Mouse (Mus musculus) hindbrain, embryonic 13.5 days (tissue): ENCODE data around the gene Vps37c. TPM values are rescaled to one million over a fixed set of nuclear protein-coding genes. Genes with fewer than 3 reads are reported as not detected.

ENCODE experiments used
- ATAC-seq: fragments of 200-750 bp; cut with Nextera tagmentation; 2 replicates; pipeline ENCODE4 v1.8.0; 2017; ENCODE audit warnings: moderate TSS enrichment; ENCODE audit not compliant: low FRiP score
- H3K27ac ChIP-seq: fragments of 300-500 bp; sonication (generic); 2 replicates; pipeline ENCODE4 v1.5.1; 2015; ENCODE audit warnings: inconsistent platforms, mild to moderate bottlenecking, moderate library complexity
- H3K27me3 ChIP-seq: fragments of 300-500 bp; sonication (generic); 2 replicates; pipeline ENCODE4 v1.6.1; 2015; ENCODE audit warnings: mild to moderate bottlenecking, inconsistent platforms
- H3K36me3 ChIP-seq: fragments of 300-500 bp; sonication (generic); 2 replicates; pipeline ENCODE4 v1.6.1; 2015; ENCODE audit warnings: mild to moderate bottlenecking, inconsistent platforms
- H3K4me1 ChIP-seq: fragments of 300-500 bp; sonication (generic); replicated peaks from 2 replicates; pipeline ENCODE4 v1.6.1; 2015; ENCODE audit warnings: inconsistent platforms
- H3K4me2 ChIP-seq: fragments of 300-500 bp; sonication (generic); 2 replicates; pipeline ENCODE4 v1.6.1; 2015; ENCODE audit warnings: inconsistent platforms, mild to moderate bottlenecking, moderate library complexity
- H3K4me3 ChIP-seq: fragments of 300-500 bp; sonication (generic); 2 replicates; pipeline ENCODE4 v1.5.1; 2015; ENCODE audit warnings: mild to moderate bottlenecking, inconsistent platforms
- H3K9ac ChIP-seq: fragments of 300-500 bp; sonication (generic); 2 replicates; pipeline ENCODE4 v1.6.1; 2015; ENCODE audit warnings: mild to moderate bottlenecking, inconsistent platforms
- H3K9me3 ChIP-seq: fragments of 300-500 bp; sonication (generic); 2 replicates; pipeline ENCODE4 v1.6.1; 2016; ENCODE audit warnings: inconsistent platforms
- WGBS: fragments of 180-500 bp; shearing (Covaris S2); methylation state at CpG from one replicate; pipeline ENCODE4 v1.1.7; 2015; 5-methylcytosine and 5-hydroxymethylcytosine counted together
- polyA plus RNA-seq: library from polyadenylated mRNA; unstranded; fragments of >200 nt; fragmentation: Nextera tagmentation; extraction: Ambion mirVana; gene quantifications from 2 replicates; pipeline ENCODE4 v1.2.1, GENCODE M21; 2015

Vps37c gene
- polyA plus RNA-seq, 1 experiment from 2014 or later, result 33.8 TPM

DNA sequence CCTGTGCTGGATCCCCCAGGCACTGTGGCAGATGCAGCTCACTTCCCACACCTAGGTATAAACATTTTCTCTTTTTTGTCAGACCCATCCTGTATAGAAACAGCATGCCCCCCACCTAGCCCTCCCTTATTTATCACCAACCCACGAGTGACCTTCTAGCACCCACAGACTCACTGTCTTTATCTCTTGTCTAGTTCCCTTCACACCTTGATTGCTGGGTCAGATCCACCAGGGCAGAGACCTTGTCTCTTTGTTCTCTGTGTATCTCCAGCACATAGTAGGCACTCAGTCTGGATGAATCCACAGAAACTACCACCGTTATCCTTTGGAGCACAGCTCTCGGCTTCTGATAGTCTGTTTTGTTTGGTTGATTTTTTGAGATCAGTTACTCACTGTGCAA lies 46.5 kb downstream of the Vps37c start:
- H3K4me2 ChIP-seq, result no peak overlapping the region
- WGBS, result 87% methylated on average over 3 of the region's 3 CpGs
- H3K27me3 ChIP-seq, result no peaks in the 10 kb centered on the region
- no peak overlapping the region for H3K9ac ChIP-seq
- no peaks in the 10 kb centered on the region for H3K36me3 ChIP-seq
- H3K27ac ChIP-seq, result no peak overlapping the region
- ATAC-seq, result no peak
- H3K9me3 ChIP-seq, result no peaks in the 10 kb centered on the region
- 0 out of 2 replicates have a peak, but pooled peaks cover 1% of the 10 kb centered on the region for H3K4me1 ChIP-seq
- no peak overlapping the region for H3K4me3 ChIP-seq

GRCm38 (mm10) chr19:10735861-10736260 lies 47.3 kb downstream of the Vps37c start:
- Histone ChIP-seq H3K36me3 (no peaks in the 10 kb centered on the region), H3K9me3 (no peaks in the 10 kb centered on the region), H3K4me3 (no peak overlapping the region), H3K4me2 (no peak overlapping the region), H3K9ac (no peak overlapping the region; the same call in 1 of the 2 replicates), H3K4me1 (no peaks in the 10 kb centered on the region), H3K27me3 (no peaks in the 10 kb centered on the region), H3K27ac (no peak overlapping the region)
- ATAC-seq, result no peak
- 93% methylated on average over 7 of the region's 7 CpGs for WGBS

- ATAC-seq, result no peak
- WGBS, result 93% methylated on average over 6 of the region's 6 CpGs
Observed at GRCm38 (mm10) chr19:10738038-10738437, 49.5 kb downstream of the Vps37c start.

GRCm38 (mm10) chr19:10738811-10739210 lies 50.3 kb downstream of the Vps37c start, which contains the start of gene Cd5:
TSS of gene Cd5 (minus strand) at chr19:10739002.
- 85% methylated on average over 4 of the region's 4 CpGs for WGBS
- H3K4me3 ChIP-seq, result no peak within 1 kb of the TSS
- H3K9me3 ChIP-seq, result no peaks in the 10 kb centered on the region
- H3K36me3 ChIP-seq, result no peaks in the 10 kb centered on the region
- H3K9ac ChIP-seq, result no peak within 1 kb of the TSS
- no peak within 1 kb of the TSS for H3K4me2 ChIP-seq
- 0 out of 2 replicates have a peak, but pooled peaks cover 10% of the 10 kb centered on the region for H3K27me3 ChIP-seq
- H3K4me1 ChIP-seq, result no peaks in the 10 kb centered on the region
- ATAC-seq, result no peak
- no peak within 1 kb of the TSS for H3K27ac ChIP-seq

More at GRCm38 (mm10) chr19:10738038-10738437, 49.5 kb downstream of the Vps37c start:
- Histone ChIP-seq H3K4me2 (no peak overlapping the region), H3K9me3 (no peaks in the 10 kb centered on the region), H3K27ac (no peak overlapping the region), H3K27me3 (0 out of 2 replicates have a peak, but pooled peaks cover 10% of the 10 kb centered on the region), H3K4me3 (no peak overlapping the region), H3K9ac (no peak overlapping the region), H3K36me3 (no peaks in the 10 kb centered on the region), H3K4me1 (no peaks in the 10 kb centered on the region)

- no peak for ATAC-seq
- Histone ChIP-seq H3K27ac (no peak overlapping the region), H3K36me3 (no peaks in the 10 kb centered on the region), H3K4me2 (no peak overlapping the region), H3K9ac (no peak overlapping the region), H3K9me3 (no peaks in the 10 kb centered on the region), H3K4me3 (no peak overlapping the region), H3K4me1 (no peaks in the 10 kb centered on the region), H3K27me3 (0 out of 2 replicates have a peak, but pooled peaks cover 10% of the 10 kb centered on the region)
- WGBS, result 97% methylated on average over 4 of the region's 4 CpGs
Observed at GRCm38 (mm10) chr19:10739916-10740315, 51.4 kb downstream of the Vps37c start.

GRCm38 (mm10) chr19:10740641-10741440 lies 52.3 kb downstream of the Vps37c start:
- Histone ChIP-seq H3K27me3 (0 out of 2 replicates have a peak, but pooled peaks cover 10% of the 10 kb centered on the region), H3K4me1 (no peaks in the 10 kb centered on the region), H3K36me3 (no peaks in the 10 kb centered on the region), H3K9ac (no peak overlapping the region), H3K9me3 (no peaks in the 10 kb centered on the region), H3K4me2 (no peak overlapping the region), H3K27ac (no peak overlapping the region), H3K4me3 (no peak overlapping the region)
- 54% methylated on average over 11 of the region's 11 CpGs for WGBS
- no peak for ATAC-seq

- no peak for ATAC-seq
- no peak overlapping the region for H3K4me3 ChIP-seq
Observed at GRCm38 (mm10) chr19:10742145-10742544, 53.6 kb downstream of the Vps37c start.

GRCm38 (mm10) chr19:10742565-10742964 lies 54.0 kb downstream of the Vps37c start:
- no peak overlapping the region for H3K9ac ChIP-seq
- H3K27me3 ChIP-seq, result 0 out of 2 replicates have a peak, but pooled peaks cover 10% of the 10 kb centered on the region
- no peak overlapping the region for H3K27ac ChIP-seq
- no peaks in the 10 kb centered on the region for H3K36me3 ChIP-seq
- H3K4me3 ChIP-seq, result no peak overlapping the region
- H3K4me2 ChIP-seq, result no peak overlapping the region
- 82% methylated on average over 3 of the region's 3 CpGs for WGBS
- no peak for ATAC-seq
- no peaks in the 10 kb centered on the region for H3K9me3 ChIP-seq
- H3K4me1 ChIP-seq, result no peaks in the 10 kb centered on the region

More at GRCm38 (mm10) chr19:10742145-10742544, 53.6 kb downstream of the Vps37c start:
- Histone ChIP-seq H3K36me3 (no peaks in the 10 kb centered on the region), H3K4me1 (no peaks in the 10 kb centered on the region), H3K4me2 (no peak overlapping the region), H3K9me3 (no peaks in the 10 kb centered on the region), H3K27ac (no peak overlapping the region), H3K27me3 (0 out of 2 replicates have a peak, but pooled peaks cover 10% of the 10 kb centered on the region), H3K9ac (no peak overlapping the region)
- 87% methylated on average over 6 of the region's 6 CpGs for WGBS

DNA sequence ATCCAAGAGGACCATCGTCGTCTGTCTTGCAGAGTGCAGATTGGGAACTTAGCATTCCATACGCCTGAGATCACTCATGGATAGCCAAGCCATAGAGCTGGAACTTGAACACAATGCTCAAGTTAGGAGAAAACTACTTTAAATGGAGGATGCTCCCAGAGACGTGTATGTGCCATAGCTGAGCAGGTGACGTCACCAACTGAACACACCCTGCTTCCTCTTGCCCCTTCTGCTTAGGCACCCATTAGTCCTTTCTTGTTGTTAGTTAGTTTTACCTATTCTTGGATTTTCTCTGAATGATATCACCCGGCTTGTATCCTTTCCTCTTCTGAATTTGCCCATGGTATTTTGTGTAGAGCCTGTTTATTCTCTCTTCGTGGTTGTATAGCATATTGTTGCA lies 58.6 kb downstream of the Vps37c start:
- no peak overlapping the region for H3K27ac ChIP-seq
- 0 out of 2 replicates have a peak, but pooled peaks cover 3% of the 10 kb centered on the region for H3K27me3 ChIP-seq
- no peaks in the 10 kb centered on the region for H3K36me3 ChIP-seq
- H3K4me1 ChIP-seq, result 0 out of 2 replicates have a peak, but pooled peaks cover 6% of the 10 kb centered on the region
- H3K9ac ChIP-seq, result no peak overlapping the region
- no peaks in the 10 kb centered on the region for H3K9me3 ChIP-seq
- WGBS, result 85% methylated on average over 7 of the region's 7 CpGs
- no peak for ATAC-seq
- H3K4me2 ChIP-seq, result no peak overlapping the region
- H3K4me3 ChIP-seq, result no peak overlapping the region

DNA sequence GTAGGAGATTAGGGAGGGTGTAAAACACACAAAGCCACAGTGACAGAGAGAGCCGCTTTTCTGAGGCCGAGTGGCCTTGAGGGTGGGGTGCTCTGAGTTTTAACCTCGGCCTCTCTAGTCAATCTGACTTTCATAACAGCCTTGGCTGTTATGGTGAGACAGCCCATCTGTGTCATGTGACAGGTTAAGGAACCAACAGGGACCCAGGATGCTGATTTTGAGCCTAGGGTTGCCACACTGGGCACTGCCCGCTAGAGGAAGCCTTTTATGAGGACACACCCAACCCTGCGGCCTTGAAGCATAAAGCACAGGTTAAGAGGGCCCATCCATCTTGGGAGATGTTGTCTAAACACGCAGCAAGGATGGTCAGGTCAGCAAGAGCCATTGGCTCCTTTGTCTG lies 59.2 kb downstream of the Vps37c start:
- no peak for ATAC-seq

DNA sequence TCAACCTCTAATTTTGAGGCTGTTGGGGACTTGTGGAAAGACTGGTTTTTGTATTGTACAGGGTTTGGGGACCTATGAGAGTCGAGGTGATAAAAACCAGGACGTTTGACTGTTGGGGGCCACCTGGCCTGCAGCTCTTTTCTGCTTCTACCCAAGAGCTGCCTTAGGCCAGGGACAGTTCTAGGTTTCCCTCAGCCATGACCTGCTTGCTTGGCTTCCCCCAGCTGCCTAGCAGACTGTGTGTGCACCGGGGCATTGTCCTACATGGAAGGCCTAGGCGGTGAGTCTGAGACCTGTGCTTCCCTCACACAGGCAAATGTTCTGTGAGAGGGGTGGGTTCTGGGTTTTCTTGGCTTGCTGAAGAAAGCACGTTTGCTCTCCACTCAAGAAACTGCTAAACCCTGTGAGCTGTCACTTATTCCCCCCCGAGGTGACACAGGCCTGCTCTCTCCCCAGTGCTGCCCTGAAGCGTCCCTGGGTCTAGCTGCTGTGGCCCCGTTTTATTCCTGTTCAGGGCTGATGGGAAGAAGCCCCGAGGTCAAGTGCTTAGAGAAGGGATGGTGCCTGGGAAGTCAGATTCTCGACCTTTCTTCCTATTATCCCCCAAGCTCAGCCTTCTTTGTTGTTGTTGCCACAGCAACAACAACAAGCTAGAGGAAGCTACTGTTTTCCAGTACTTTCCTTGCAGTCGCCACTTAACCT lies 60.0 kb downstream of the Vps37c start:
- WGBS, result 47% methylated on average over 11 of the region's 11 CpGs
- Histone ChIP-seq H3K9ac (no peak overlapping the region), H3K4me1 (0 out of 2 replicates have a peak, but pooled peaks cover 6% of the 10 kb centered on the region), H3K36me3 (no peaks in the 10 kb centered on the region), H3K9me3 (no peaks in the 10 kb centered on the region), H3K4me2 (no peak overlapping the region), H3K27ac (no peak overlapping the region), H3K27me3 (no peaks in the 10 kb centered on the region), H3K4me3 (no peak overlapping the region)
- no peak for ATAC-seq

More for the DNA sequence above, 59.2 kb downstream of the Vps37c start:
- no peak overlapping the region for H3K27ac ChIP-seq
- no peak overlapping the region for H3K4me2 ChIP-seq
- H3K4me1 ChIP-seq, result 0 out of 2 replicates have a peak, but pooled peaks cover 6% of the 10 kb centered on the region
- H3K27me3 ChIP-seq, result no peaks in the 10 kb centered on the region
- WGBS, result 87% methylated on average over 6 of the region's 6 CpGs
- H3K9ac ChIP-seq, result no peak overlapping the region
- no peaks in the 10 kb centered on the region for H3K9me3 ChIP-seq
- H3K4me3 ChIP-seq, result no peak overlapping the region
- no peaks in the 10 kb centered on the region for H3K36me3 ChIP-seq

- WGBS, result 86% methylated on average over 6 of the region's 6 CpGs
Observed at GRCm38 (mm10) chr19:10749295-10749694, 60.8 kb downstream of the Vps37c start.

More at GRCm38 (mm10) chr19:10749295-10749694, 60.8 kb downstream of the Vps37c start:
- Histone ChIP-seq H3K27ac (no peak overlapping the region), H3K36me3 (no peaks in the 10 kb centered on the region), H3K4me1 (0 out of 2 replicates have a peak, but pooled peaks cover 6% of the 10 kb centered on the region), H3K4me3 (no peak overlapping the region), H3K27me3 (no peaks in the 10 kb centered on the region), H3K9me3 (no peaks in the 10 kb centered on the region), H3K4me2 (no peak overlapping the region), H3K9ac (no peak overlapping the region)
- no peak for ATAC-seq
